Mouse (Mus musculus): Measurements from ENCODE around the gene Bend5. TPM values are rescaled to one million over a fixed set of nuclear protein-coding genes. Genes with fewer than 3 reads are reported as not detected.

Gene Bend5
- total and polyA plus RNA-seq, 3 experiments: not detected

DNA sequence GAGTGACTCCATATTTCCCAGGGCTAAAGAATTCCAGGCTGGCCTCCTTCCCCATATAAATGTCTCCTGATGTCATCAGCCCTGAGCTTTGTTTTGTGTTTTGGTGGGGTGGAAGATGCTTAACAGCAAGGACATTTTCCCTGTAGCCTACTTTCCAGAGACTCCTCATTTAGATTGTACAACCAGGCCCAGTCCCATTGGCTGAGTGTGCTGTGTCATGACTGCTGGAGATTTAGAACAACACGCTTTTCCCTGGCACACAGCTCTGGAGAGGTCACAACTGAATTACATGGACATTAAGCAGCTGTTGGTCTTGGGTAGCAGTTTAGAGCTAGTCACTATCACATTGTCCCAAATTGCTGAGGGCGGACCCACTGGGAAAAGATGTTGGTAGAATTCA is 16.4 kb downstream of the Bend5 start:
- no peaks in the 10 kb centered on the region for H3K9me3 ChIP-seq (replicated peaks; ENCODE audit: insufficient read depth, low read length)
- H3K27me3 ChIP-seq (ENCODE audit: control insufficient read depth in 1 of 2, insufficient read depth in 2 of 2, low read length in 2 of 2): no peaks in the 10 kb centered on the region
- no peak for DNase-seq (ENCODE audit: low read depth, low spot score)
- no peaks in the 10 kb centered on the region for H3K4me1 ChIP-seq (ENCODE audit: control insufficient read depth in 1 of 2, insufficient read depth in 2 of 2, low read length in 2 of 2)
- H3K36me3 ChIP-seq (ENCODE audit: control insufficient read depth in 1 of 2, insufficient read depth in 2 of 2, low read length in 2 of 2): no peaks in the 10 kb centered on the region
- H3K4me3 ChIP-seq (ENCODE audit: control insufficient read depth in 1 of 2, insufficient read depth in 1 of 2, low read depth in 2 of 2, low read length in 2 of 2): no peak overlapping the region
- no peak for TF ChIP-seq MAFK (IDR thresholded peaks at IDR 0.05; ENCODE audit: borderline replicate concordance, low read depth, low read length)
- TF ChIP-seq UBTF (IDR thresholded peaks at IDR 0.05; ENCODE audit: borderline replicate concordance, insufficient read depth, low read depth, low read length): no peak
- TF ChIP-seq RAD21 (IDR thresholded peaks at IDR 0.05; ENCODE audit: low read depth, low read length): no peak
- TF ChIP-seq SMC3 (IDR thresholded peaks at IDR 0.05; ENCODE audit: low read depth, low read length): no peak
- TF ChIP-seq TCF12 (IDR thresholded peaks at IDR 0.05; ENCODE audit: low read depth, low read length): no peak
- TF ChIP-seq EP300 (IDR thresholded peaks at IDR 0.05; ENCODE audit: low read depth in 1 of 2, low read length in 2 of 2): no peak
- no peak for TF ChIP-seq ZC3H11A (IDR thresholded peaks at IDR 0.05; ENCODE audit: low read depth, low read length)
- H3K79me2 ChIP-seq (ENCODE audit: control insufficient read depth, insufficient read depth, low read length, poor library complexity): no peaks in the 10 kb centered on the region
- no peak overlapping the region for H3K27ac ChIP-seq (ENCODE audit: control insufficient read depth, low read depth, low read length)
- no peak overlapping the region for H3K9ac ChIP-seq (ENCODE audit: control insufficient read depth, low read depth, low read length, poor library complexity, severe bottlenecking)

DNA sequence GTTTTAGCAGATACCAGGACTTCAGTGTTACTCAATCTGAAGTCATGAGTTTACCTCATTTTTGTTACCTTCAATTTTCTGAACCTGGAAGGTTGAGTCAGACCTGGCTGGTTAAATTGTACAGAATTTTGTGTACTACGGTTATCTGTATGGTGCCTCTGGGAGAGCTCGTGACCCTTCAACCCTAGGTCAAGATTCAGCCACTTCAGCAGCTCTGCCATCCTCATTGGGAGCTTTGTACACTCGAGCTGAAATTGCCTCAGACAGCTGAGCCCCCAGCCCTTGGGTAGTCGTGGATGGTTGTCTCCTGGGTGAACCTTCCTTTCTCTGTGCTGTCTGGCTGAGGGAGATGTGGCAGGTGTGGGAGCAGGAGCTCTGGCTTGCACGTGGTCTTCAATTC is 17.2 kb downstream of the Bend5 start:
- Histone ChIP-seq H3K27ac (ENCODE audit: control insufficient read depth, low read depth, low read length) (no peak overlapping the region), H3K9me3 (replicated peaks; ENCODE audit: insufficient read depth, low read length) (no peaks in the 10 kb centered on the region), H3K36me3 (ENCODE audit: control insufficient read depth in 1 of 2, insufficient read depth in 2 of 2, low read length in 2 of 2) (no peaks in the 10 kb centered on the region), H3K4me1 (ENCODE audit: control insufficient read depth in 1 of 2, insufficient read depth in 2 of 2, low read length in 2 of 2) (no peaks in the 10 kb centered on the region), H3K4me3 (ENCODE audit: control insufficient read depth in 1 of 2, insufficient read depth in 1 of 2, low read depth in 2 of 2, low read length in 2 of 2) (no peak overlapping the region), H3K79me2 (ENCODE audit: control insufficient read depth, insufficient read depth, low read length, poor library complexity) (no peaks in the 10 kb centered on the region), H3K9ac (ENCODE audit: control insufficient read depth, low read depth, low read length, poor library complexity, severe bottlenecking) (no peak overlapping the region), H3K27me3 (ENCODE audit: control insufficient read depth in 1 of 2, insufficient read depth in 2 of 2, low read length in 2 of 2) (no peaks in the 10 kb centered on the region)
- DNase-seq (ENCODE audit: low read depth, low spot score): no peak
- no peak for TF ChIP-seq POLR2A (IDR thresholded peaks at IDR 0.05; ENCODE audit: control insufficient read depth in 1 of 2, insufficient read depth in 1 of 2, low read depth in 1 of 2, low read length in 2 of 2, poor library complexity in 1 of 2)
- no peak for TF ChIP-seq USF1 (IDR thresholded peaks at IDR 0.05; ENCODE audit: low read depth, low read length)
- no peak for TF ChIP-seq ZMIZ1 (IDR thresholded peaks at IDR 0.05; ENCODE audit: low read depth, low read length)
- no peak for TF ChIP-seq MYB (IDR thresholded peaks at IDR 0.05; ENCODE audit: low read depth, low read length)
- TF ChIP-seq MAFK (IDR thresholded peaks at IDR 0.05; ENCODE audit: borderline replicate concordance, low read depth, low read length): no peak
- no peak for TF ChIP-seq HCFC1 (IDR thresholded peaks at IDR 0.05; ENCODE audit: low read depth, low read length)

DNA sequence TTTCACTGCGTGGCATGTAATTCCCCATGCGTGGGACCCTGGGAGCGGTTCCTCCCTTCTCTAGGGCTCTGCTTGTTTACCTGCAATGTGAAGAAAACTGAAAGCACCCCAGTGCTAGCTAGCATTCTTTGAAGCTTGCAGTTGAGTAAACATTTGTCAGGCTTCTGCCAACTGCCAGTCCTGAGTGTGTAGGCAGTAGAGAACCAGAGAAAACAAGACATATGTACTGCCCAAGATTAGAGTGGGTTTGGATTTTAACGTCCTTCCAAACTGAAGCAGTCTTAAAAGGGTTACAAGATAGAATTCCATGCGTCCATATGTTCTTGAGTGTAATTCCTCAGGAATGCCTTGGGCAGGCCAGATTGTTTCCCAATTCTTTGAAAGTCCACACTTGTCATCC is 17.6 kb downstream of the Bend5 start:
- no peak overlapping the region for H3K27ac ChIP-seq (ENCODE audit: control insufficient read depth, low read depth, low read length)

More for the DNA sequence above, 17.6 kb downstream of the Bend5 start:
- DNase-seq (ENCODE audit: low read depth, low spot score): no peak
- TF ChIP-seq UBTF (IDR thresholded peaks at IDR 0.05; ENCODE audit: borderline replicate concordance, insufficient read depth, low read depth, low read length) (no peak), MAX (IDR thresholded peaks at IDR 0.05; ENCODE audit: low read length) (no peak), GATA1 (IDR thresholded peaks at IDR 0.05; ENCODE audit: low read depth, low read length) (no peak), ELF1 (IDR thresholded peaks at IDR 0.05; ENCODE audit: low read depth, low read length) (no peak), USF2 (IDR thresholded peaks at IDR 0.05; ENCODE audit: borderline replicate concordance in 1 of 2, insufficient read depth in 1 of 2, low read depth in 1 of 2, low read length in 2 of 2) (no peak), BHLHE40 (IDR thresholded peaks at IDR 0.05; ENCODE audit: borderline replicate concordance, low read depth, low read length) (no peak), CTCF (IDR thresholded peaks at IDR 0.05 in 2 of 3, conservative IDR thresholded peaks at IDR 0.05 in 1 of 3; ENCODE audit: control insufficient read depth in 1 of 3, insufficient read depth in 1 of 3, low read depth in 2 of 3, low read length in 3 of 3, poor library complexity in 1 of 3, severe bottlenecking in 1 of 3) (no peak), POLR2AphosphoS5 (IDR thresholded peaks at IDR 0.05; ENCODE audit: borderline replicate concordance, low read depth, low read length) (no peak), MYB (IDR thresholded peaks at IDR 0.05; ENCODE audit: low read depth, low read length) (no peak), POLR2AphosphoS2 (IDR thresholded peaks at IDR 0.05; ENCODE audit: low read length) (no peak), USF1 (IDR thresholded peaks at IDR 0.05; ENCODE audit: low read depth, low read length) (no peak), ZC3H11A (IDR thresholded peaks at IDR 0.05; ENCODE audit: low read depth, low read length) (no peak), MAZ (IDR thresholded peaks at IDR 0.05; ENCODE audit: low read depth, low read length) (no peak), CHD1 (IDR thresholded peaks at IDR 0.05; ENCODE audit: low read depth, low read length) (no peak), EP300 (IDR thresholded peaks at IDR 0.05; ENCODE audit: low read depth in 1 of 2, low read length in 2 of 2) (no peak), HCFC1 (IDR thresholded peaks at IDR 0.05; ENCODE audit: low read depth, low read length) (no peak)
- Histone ChIP-seq H3K79me2 (ENCODE audit: control insufficient read depth, insufficient read depth, low read length, poor library complexity) (no peaks in the 10 kb centered on the region), H3K36me3 (ENCODE audit: control insufficient read depth in 1 of 2, insufficient read depth in 2 of 2, low read length in 2 of 2) (no peaks in the 10 kb centered on the region), H3K4me3 (ENCODE audit: control insufficient read depth in 1 of 2, insufficient read depth in 1 of 2, low read depth in 2 of 2, low read length in 2 of 2) (no peak overlapping the region), H3K4me1 (ENCODE audit: control insufficient read depth in 1 of 2, insufficient read depth in 2 of 2, low read length in 2 of 2) (no peaks in the 10 kb centered on the region), H3K9ac (ENCODE audit: control insufficient read depth, low read depth, low read length, poor library complexity, severe bottlenecking) (no peak overlapping the region), H3K27me3 (ENCODE audit: control insufficient read depth in 1 of 2, insufficient read depth in 2 of 2, low read length in 2 of 2) (no peaks in the 10 kb centered on the region), H3K9me3 (replicated peaks; ENCODE audit: insufficient read depth, low read length) (no peaks in the 10 kb centered on the region)
